ENCODE assay signal across 8 mouse cellular contexts in genomic region chr2:122667856-122668255, GRCm38 (mm10). TPM values are rescaled to one million over a fixed set of nuclear protein-coding genes. Genes with fewer than 3 reads are reported as not detected.
A peak's percentile ranks its signal among the peaks of the same experiment; 100 is the strongest.
DNase-seq lines count a peak whose midpoint lies in the region; ATAC-seq and TF ChIP-seq lines count a peak whose summit lies in the region.

No protein-coding gene starts in this region.

- DNase-seq in heart, adult 8-10 months (ENCODE audit: low spot score) = peak; percentile 7
- DNase-seq in thymus, adult 2 months = peak; percentile 57
- DNase-seq in thymus, adult 18-20 months = no peak
- DNase-seq in brain, embryonic 18.5 days (ENCODE audit: low read depth, low spot score) = peak; percentile 3
- peak; percentile 15 to 64 for DNase-seq in kidney, postnatal 36 days
- peak; percentile 9 for DNase-seq in retina, postnatal 7 days (ENCODE audit: low read depth, low spot score)
- no peak for DNase-seq in c-Kit-positive CD71-positive TER-119-positive erythroid progenitor cells, embryonic 14.5 days (ENCODE audit: low spot score)

- no peak overlapping the region for H3K27ac ChIP-seq in heart, embryonic 11.5 days (ENCODE audit: low read depth, low read length)
- H3K27ac ChIP-seq in thymus, adult 2 months (ENCODE audit: control insufficient read depth, insufficient read depth, low read length) = no peak overlapping the region

- H3K4me1 ChIP-seq in heart, embryonic 11.5 days (ENCODE audit: control insufficient read depth, insufficient read depth, low read length) = no peaks in the 10 kb centered on the region
- peaks cover 17% of the 10 kb centered on the region for H3K4me1 ChIP-seq in thymus, adult 2 months (replicated peaks; ENCODE audit: control insufficient read depth, insufficient read depth, low read length)

- H3K27me3 ChIP-seq in heart, embryonic 11.5 days (ENCODE audit: control insufficient read depth, insufficient read depth, low read length) = no peaks in the 10 kb centered on the region
- H3K27me3 ChIP-seq in thymus, adult 2 months (ENCODE audit: control insufficient read depth, insufficient read depth, low read length) = no peaks in the 10 kb centered on the region

- no peaks in the 10 kb centered on the region for H3K36me3 ChIP-seq in heart, embryonic 11.5 days (ENCODE audit: control insufficient read depth, insufficient read depth, low read length)
- no peaks in the 10 kb centered on the region for H3K36me3 ChIP-seq in thymus, adult 2 months (ENCODE audit: control insufficient read depth, insufficient read depth, low read length)

- WGBS in heart, embryonic 11.5 days (ENCODE audit: insufficient replicate concordance) = 42% methylated on average over 5 of the region's 5 CpGs
- 24% methylated on average over 5 of the region's 5 CpGs for WGBS in thymus, adult 2 months

- H3K4me2 ChIP-seq in heart, embryonic 11.5 days = no peak overlapping the region

- no peak overlapping the region for H3K4me3 ChIP-seq in heart, embryonic 11.5 days (ENCODE audit: low read depth, low read length)
- H3K4me3 ChIP-seq in thymus, adult 2 months (ENCODE audit: control insufficient read depth, insufficient read depth, low read length) = no peak overlapping the region

- no peaks in the 10 kb centered on the region for H3K9me3 ChIP-seq in heart, embryonic 11.5 days (replicated peaks; ENCODE audit: control insufficient read depth, low read length)

- TF ChIP-seq POLR2A in thymus, adult 2 months (IDR thresholded peaks at IDR 0.05; ENCODE audit: control insufficient read depth, extremely low read depth, insufficient read depth, low read length, poor library complexity) = no peak

- ATAC-seq in heart, embryonic 11.5 days (replicated peaks; ENCODE audit: insufficient number of reproducible peaks, low FRiP score, low TSS enrichment) = no peak

- H3K9ac ChIP-seq in heart, embryonic 11.5 days (ENCODE audit: low read depth, low read length) = no peak overlapping the region

- TF ChIP-seq CTCF in thymus, adult 2 months (IDR thresholded peaks at IDR 0.05; ENCODE audit: borderline replicate concordance, control insufficient read depth, extremely low read depth, insufficient read depth, low read length, poor library complexity) = no peak

RNA-seq across cellular contexts. Expression of gene AA467197, which starts 31.1 kb away (rescaled TPM):
- under 1 TPM; 0.46 to 0.97 (median 0.65) TPM for total RNA-seq in heart, adult 8-10 months (2022)
- polyA plus RNA-seq in heart, embryonic 11.5 days (2014; fragmentation: Nextera tagmentation; extraction: Ambion mirVana) = 0.20 TPM in 1 of 2 replicates, not detected in the other
- 2.6 and 4.4 TPM in 2 replicates for polyA plus RNA-seq in thymus, adult 2 months (2012; rRNA removed)

RNA-seq across cellular contexts. Expression of gene Slc30a4, which starts 34.6 kb away (rescaled TPM):
- total RNA-seq in heart, adult 8-10 months (2022) = 1 to 10 TPM; 8.1 to 9.4 (median 8.6) TPM
- polyA plus RNA-seq in heart, embryonic 11.5 days (2014; fragmentation: Nextera tagmentation; extraction: Ambion mirVana) = 7.0 and 9.9 TPM in 2 replicates
- polyA plus RNA-seq in thymus, adult 2 months (2012; rRNA removed) = 7.3 and 8.0 TPM in 2 replicates

RNA-seq across cellular contexts. Expression of gene Gatm, which starts 56.8 kb away (rescaled TPM):
- total RNA-seq in heart, adult 8-10 months (2022) = 1 to 10 TPM; 2.4 to 3.9 (median 2.6) TPM
- polyA plus RNA-seq in heart, embryonic 11.5 days (2014; fragmentation: Nextera tagmentation; extraction: Ambion mirVana) = 26.6 and 33.6 TPM in 2 replicates
- polyA plus RNA-seq in thymus, adult 2 months (2012; rRNA removed) = 11.3 and 13.5 TPM in 2 replicates

Comparison
In these comparisons a context has a peak if more than half of its experiments do, and no peak if none do; other contexts are left out.
1. DNase-seq: peak in heart, adult 8-10 months (single experiment), thymus, adult 2 months (single experiment), brain, embryonic 18.5 days (single experiment), kidney, postnatal 36 days (2 of 2) and retina, postnatal 7 days (single experiment); none in thymus, adult 18-20 months (0 of 2) and c-Kit-positive CD71-positive TER-119-positive erythroid progenitor cells, embryonic 14.5 days (single experiment).